Mouse (Mus musculus) layer of hippocampus, adult 9-10 months (tissue): Measurements from ENCODE around the gene Gm21976.

Experiments
- DNase-seq: peaks from one replicate; pipeline ENCODE4 v3.0.0; 2022; ENCODE audit warnings: low spot score

Gene Gm21976

DNA sequence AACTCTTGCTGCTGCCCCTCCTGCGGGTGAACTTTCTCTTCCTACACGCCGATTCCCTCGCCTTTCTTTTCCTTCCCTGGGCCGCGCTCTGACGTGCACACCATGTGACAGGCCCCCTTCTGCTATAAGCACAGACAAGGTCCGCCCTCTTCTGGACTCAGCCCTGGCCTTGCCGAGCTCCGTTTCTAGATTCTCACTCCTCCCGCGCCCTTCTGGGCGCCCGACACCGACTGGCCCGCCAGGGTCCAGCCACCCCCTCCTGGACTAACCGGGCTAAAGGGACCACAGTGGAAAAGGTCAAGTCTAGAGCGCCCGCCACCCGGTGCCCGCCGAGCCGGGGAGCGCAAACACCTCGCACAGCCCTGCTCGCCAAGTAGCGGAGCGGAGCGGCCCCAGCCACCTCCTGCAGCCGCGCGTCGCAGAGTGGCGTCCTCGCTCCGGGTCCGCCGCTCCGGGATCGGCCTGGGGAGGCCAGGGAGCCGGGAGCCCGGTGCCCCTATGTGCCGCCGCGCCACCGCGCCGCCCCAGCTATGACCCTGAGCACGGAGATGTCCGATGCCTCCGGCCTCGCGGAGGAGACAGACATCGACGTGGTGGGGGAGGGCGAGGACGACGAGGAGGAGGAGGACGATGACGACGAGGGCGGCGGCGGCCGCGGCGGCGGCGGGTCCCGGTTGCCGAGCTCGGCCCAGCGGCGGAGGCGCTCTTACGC, 74.6 kb downstream of the Gm21976 start, which contains the start of gene Foxd1:
Gene Foxd1, plus strand, starts transcription at position 153 of the 712 bp plus-strand sequence.
- DNase-seq = no peak

- no peak for DNase-seq
These were observed 75.3 kb downstream of the Gm21976 start for GRCm38 (mm10) chr13:98354871-98355558.

DNA sequence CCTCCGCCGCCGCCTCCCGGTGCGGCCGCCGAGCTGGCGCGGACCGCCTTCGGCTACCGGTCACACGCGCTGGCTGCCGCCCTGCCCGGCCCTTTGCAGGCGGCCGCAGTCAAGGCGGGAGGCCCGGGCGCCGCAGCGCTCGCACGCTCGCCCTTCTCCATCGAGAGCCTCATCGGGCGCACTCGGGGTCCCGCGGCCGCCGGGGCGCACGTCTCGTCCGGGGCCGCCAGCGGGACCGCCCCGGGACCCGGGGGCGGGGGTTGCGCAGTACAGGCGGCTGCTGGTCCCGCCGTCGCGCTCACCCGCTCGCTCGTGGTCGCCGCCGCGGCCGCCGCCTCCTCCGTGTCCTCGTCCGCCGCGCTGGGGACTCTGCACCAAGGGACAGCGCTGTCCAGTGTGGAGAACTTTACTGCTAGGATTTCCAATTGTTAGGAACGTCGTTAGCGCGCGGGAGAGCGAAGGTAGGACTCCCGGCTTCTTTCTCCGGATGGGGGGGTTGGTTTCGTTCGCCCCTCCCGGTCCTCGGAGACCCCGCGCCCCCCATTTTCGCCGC, 75.9 kb downstream of the Gm21976 start:
- no peak for DNase-seq

- no peak for DNase-seq
These were observed 76.7 kb downstream of the Gm21976 start for GRCm38 (mm10) chr13:98356176-98356972.
